Mouse (Mus musculus) 3134 (cell line): ENCODE data around the gene Myo19.
A peak's percentile ranks its signal among the peaks of the same experiment; 100 is the strongest.

Source experiments
- DNase-seq: peaks from one replicate; pipeline ENCODE4 v3.0.0-alpha.2; 2011; ENCODE audit warnings: low spot score; ENCODE audit not compliant: insufficient read length; ENCODE audit errors: extremely low read depth

Myo19 gene

GRCm38 (mm10) chr11:84943948-84944347 lies 64.0 kb downstream of the Myo19 start:
- peak; percentile 16 for DNase-seq

- DNase-seq: no peak
Measured at GRCm38 (mm10) chr11:84944639-84945435, 64.9 kb downstream of the Myo19 start.

GRCm38 (mm10) chr11:84945841-84946240 lies 65.9 kb downstream of the Myo19 start:
- no peak for DNase-seq

- no peak for DNase-seq
Measured at GRCm38 (mm10) chr11:84947206-84947605, 67.3 kb downstream of the Myo19 start.

- DNase-seq: no peak
Measured at GRCm38 (mm10) chr11:84948114-84948513, 68.2 kb downstream of the Myo19 start.

GRCm38 (mm10) chr11:84948526-84948925 lies 68.6 kb downstream of the Myo19 start:
- DNase-seq: no peak

- no peak for DNase-seq
Measured at GRCm38 (mm10) chr11:84952611-84953010, 72.7 kb downstream of the Myo19 start.

- no peak for DNase-seq
Measured at GRCm38 (mm10) chr11:84956400-84956799, 76.5 kb downstream of the Myo19 start.

GRCm38 (mm10) chr11:84957171-84957570 lies 77.2 kb downstream of the Myo19 start:
- no peak for DNase-seq

GRCm38 (mm10) chr11:84957591-84958270 lies 77.8 kb downstream of the Myo19 start, which contains the start of gene Car4:
Gene Car4, plus strand, starts transcription at chr11:84957786.
- DNase-seq: no peak

GRCm38 (mm10) chr11:84958271-84958630 lies 78.3 kb downstream of the Myo19 start:
- no peak for DNase-seq

- no peak for DNase-seq
Measured at GRCm38 (mm10) chr11:84959181-84959580, 79.2 kb downstream of the Myo19 start.

- no peak for DNase-seq
Measured at GRCm38 (mm10) chr11:84959701-84960181, 79.8 kb downstream of the Myo19 start.

GRCm38 (mm10) chr11:84960291-84960690 lies 80.3 kb downstream of the Myo19 start:
- DNase-seq: no peak

GRCm38 (mm10) chr11:84960780-84961179 lies 80.8 kb downstream of the Myo19 start:
- no peak for DNase-seq
